Mouse (Mus musculus): ENCODE results near the gene Pkdrej. TPM values are rescaled to one million over a fixed set of nuclear protein-coding genes. Genes with fewer than 3 reads are reported as not detected.
"Not testable (repeated sequence)": the region's sequence is repeated elsewhere in the genome, so short reads cannot be mapped to it uniquely, and the experiment has no call there.

Pkdrej gene
- polyA plus RNA-seq, 1 experiment: 0.47 TPM

- Histone ChIP-seq H3K4me1 (ENCODE audit: control insufficient read depth, insufficient read depth, low read length) (no peaks in the 10 kb centered on the region), H3K4me3 (ENCODE audit: insufficient read depth, low read length) (no peak overlapping the region), H3K27ac (ENCODE audit: insufficient read depth, low read length) (no peak overlapping the region)
- TF ChIP-seq POLR2A (IDR thresholded peaks at IDR 0.05; ENCODE audit: low read depth, low read length) (no peak), CTCF (IDR thresholded peaks at IDR 0.05; ENCODE audit: borderline replicate concordance, insufficient read depth, low read length) (no peak)
Observed at GRCm38 (mm10) chr15:85792819-85793218, 28.7 kb downstream of the Pkdrej start.

GRCm38 (mm10) chr15:85791449-85791848 lies 30.1 kb downstream of the Pkdrej start:
- Histone ChIP-seq H3K4me1 (ENCODE audit: control insufficient read depth, insufficient read depth, low read length) (no peaks in the 10 kb centered on the region), H3K4me3 (ENCODE audit: insufficient read depth, low read length) (no peak overlapping the region), H3K27ac (ENCODE audit: insufficient read depth, low read length) (no peak overlapping the region)
- TF ChIP-seq CTCF (IDR thresholded peaks at IDR 0.05; ENCODE audit: borderline replicate concordance, insufficient read depth, low read length) (no peak), POLR2A (IDR thresholded peaks at IDR 0.05; ENCODE audit: low read depth, low read length) (no peak)

- H3K4me3 ChIP-seq (ENCODE audit: insufficient read depth, low read length): no peak overlapping the region
- H3K4me1 ChIP-seq (ENCODE audit: control insufficient read depth, insufficient read depth, low read length): no peaks in the 10 kb centered on the region
- TF ChIP-seq POLR2A (IDR thresholded peaks at IDR 0.05; ENCODE audit: low read depth, low read length) (no peak), CTCF (IDR thresholded peaks at IDR 0.05; ENCODE audit: borderline replicate concordance, insufficient read depth, low read length) (no peak)
- no peak overlapping the region for H3K27ac ChIP-seq (ENCODE audit: insufficient read depth, low read length)
Observed at GRCm38 (mm10) chr15:85788633-85789032, 32.9 kb downstream of the Pkdrej start.

GRCm38 (mm10) chr15:85788051-85788450 lies 33.5 kb downstream of the Pkdrej start:
- Histone ChIP-seq H3K4me1 (ENCODE audit: control insufficient read depth, insufficient read depth, low read length) (no peaks in the 10 kb centered on the region), H3K27ac (ENCODE audit: insufficient read depth, low read length) (no peak overlapping the region), H3K4me3 (ENCODE audit: insufficient read depth, low read length) (no peak overlapping the region)
- no peak for TF ChIP-seq POLR2A (IDR thresholded peaks at IDR 0.05; ENCODE audit: low read depth, low read length)

- no peak overlapping the region for H3K4me3 ChIP-seq (ENCODE audit: insufficient read depth, low read length)
- TF ChIP-seq POLR2A (IDR thresholded peaks at IDR 0.05; ENCODE audit: low read depth, low read length) (no peak), CTCF (IDR thresholded peaks at IDR 0.05; ENCODE audit: borderline replicate concordance, insufficient read depth, low read length) (no peak)
- H3K27ac ChIP-seq (ENCODE audit: insufficient read depth, low read length): no peak overlapping the region
- no peaks in the 10 kb centered on the region for H3K4me1 ChIP-seq (ENCODE audit: control insufficient read depth, insufficient read depth, low read length)
Observed at GRCm38 (mm10) chr15:85787482-85787881, 34.1 kb downstream of the Pkdrej start.

- no peak overlapping the region for H3K4me3 ChIP-seq (ENCODE audit: insufficient read depth, low read length)
- no peaks in the 10 kb centered on the region for H3K4me1 ChIP-seq (ENCODE audit: control insufficient read depth, insufficient read depth, low read length)
- no peak overlapping the region for H3K27ac ChIP-seq (ENCODE audit: insufficient read depth, low read length)
- TF ChIP-seq POLR2A (IDR thresholded peaks at IDR 0.05; ENCODE audit: low read depth, low read length) (no peak), CTCF (IDR thresholded peaks at IDR 0.05; ENCODE audit: borderline replicate concordance, insufficient read depth, low read length) (no peak)
Observed at GRCm38 (mm10) chr15:85786711-85787110, 34.8 kb downstream of the Pkdrej start.

GRCm38 (mm10) chr15:85784341-85784740 lies 37.2 kb downstream of the Pkdrej start:
- Histone ChIP-seq H3K27ac (ENCODE audit: insufficient read depth, low read length) (no peak overlapping the region), H3K4me3 (ENCODE audit: insufficient read depth, low read length) (no peak overlapping the region), H3K4me1 (ENCODE audit: control insufficient read depth, insufficient read depth, low read length) (no peaks in the 10 kb centered on the region)
- TF ChIP-seq POLR2A (IDR thresholded peaks at IDR 0.05; ENCODE audit: low read depth, low read length) (no peak), CTCF (IDR thresholded peaks at IDR 0.05; ENCODE audit: borderline replicate concordance, insufficient read depth, low read length) (no peak)

- TF ChIP-seq POLR2A (IDR thresholded peaks at IDR 0.05; ENCODE audit: low read depth, low read length) (no peak), CTCF (IDR thresholded peaks at IDR 0.05; ENCODE audit: borderline replicate concordance, insufficient read depth, low read length) (no peak)
- Histone ChIP-seq H3K4me1 (ENCODE audit: control insufficient read depth, insufficient read depth, low read length) (no peaks in the 10 kb centered on the region), H3K4me3 (ENCODE audit: insufficient read depth, low read length) (no peak overlapping the region), H3K27ac (ENCODE audit: insufficient read depth, low read length) (no peak overlapping the region)
Observed at GRCm38 (mm10) chr15:85783146-85783545, 38.4 kb downstream of the Pkdrej start.

- not testable (repeated sequence) for H3K4me3 ChIP-seq (ENCODE audit: insufficient read depth, low read length); H3K4me1 ChIP-seq (ENCODE audit: control insufficient read depth, insufficient read depth, low read length); H3K27ac ChIP-seq (ENCODE audit: insufficient read depth, low read length)
Observed at GRCm38 (mm10) chr15:85778891-85779290, 42.6 kb downstream of the Pkdrej start.

GRCm38 (mm10) chr15:85776771-85777170 lies 44.8 kb downstream of the Pkdrej start:
- Histone ChIP-seq H3K4me3 (ENCODE audit: insufficient read depth, low read length) (no peak overlapping the region), H3K27ac (ENCODE audit: insufficient read depth, low read length) (no peak overlapping the region), H3K4me1 (ENCODE audit: control insufficient read depth, insufficient read depth, low read length) (no peaks in the 10 kb centered on the region)
- TF ChIP-seq POLR2A (IDR thresholded peaks at IDR 0.05; ENCODE audit: low read depth, low read length) (no peak), CTCF (IDR thresholded peaks at IDR 0.05; ENCODE audit: borderline replicate concordance, insufficient read depth, low read length) (no peak)

GRCm38 (mm10) chr15:85776241-85776640 lies 45.3 kb downstream of the Pkdrej start:
- Histone ChIP-seq H3K4me1 (ENCODE audit: control insufficient read depth, insufficient read depth, low read length) (no peaks in the 10 kb centered on the region), H3K27ac (ENCODE audit: insufficient read depth, low read length) (no peak overlapping the region), H3K4me3 (ENCODE audit: insufficient read depth, low read length) (no peak overlapping the region)
- TF ChIP-seq POLR2A (IDR thresholded peaks at IDR 0.05; ENCODE audit: low read depth, low read length) (no peak), CTCF (IDR thresholded peaks at IDR 0.05; ENCODE audit: borderline replicate concordance, insufficient read depth, low read length) (no peak)
